Mouse (Mus musculus): ENCODE data around the gene Prl7a1.

The Prl7a1 gene

DNA sequence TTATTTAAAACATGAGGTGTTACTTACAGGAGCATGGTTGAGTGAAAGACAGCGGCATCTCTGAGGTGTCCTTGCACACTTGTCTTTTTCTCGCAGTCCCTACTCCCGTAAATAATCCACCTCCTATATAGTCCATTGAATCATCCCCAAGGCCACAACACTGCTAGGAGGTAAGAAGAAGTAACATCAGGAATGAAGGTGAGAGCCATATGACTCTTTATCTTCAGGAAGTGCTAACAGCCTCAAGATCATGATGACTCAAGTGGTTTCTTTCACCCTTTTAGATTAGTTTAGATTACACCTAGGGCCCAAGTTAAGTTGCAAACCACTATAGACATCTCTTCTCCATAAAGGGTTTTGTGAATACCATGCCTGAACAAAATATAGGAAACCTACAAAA, at the start of gene Prl7a1:
Gene Prl7a1 (minus strand): TSS at position 101 of the 400 bp plus-strand sequence.
- no peak for DNase-seq (ENCODE audit: low spot score)

- no peak for DNase-seq (ENCODE audit: low spot score)
Measured at GRCm38 (mm10) chr13:27667936-27668335, 25.6 kb upstream of the Prl7a1 start, which contains the start of gene Prl7a2. Prl7a2 (minus strand) TSS chr13:27668036.

- DNase-seq (ENCODE audit: low spot score), result no peak
Measured at GRCm38 (mm10) chr13:27660747-27661146, 18.5 kb upstream of the Prl7a1 start.

- DNase-seq (ENCODE audit: low spot score), result no peak
Measured at GRCm38 (mm10) chr13:27610482-27610881, 31.8 kb downstream of the Prl7a1 start, which contains the start of gene Prl7b1. Prl7b1 (minus strand) TSS chr13:27610582.

All from ovary, postnatal 10 days (tissue).